Comparison of ENCODE assay signal across 27 mouse cellular contexts in the genomic region with DNA sequence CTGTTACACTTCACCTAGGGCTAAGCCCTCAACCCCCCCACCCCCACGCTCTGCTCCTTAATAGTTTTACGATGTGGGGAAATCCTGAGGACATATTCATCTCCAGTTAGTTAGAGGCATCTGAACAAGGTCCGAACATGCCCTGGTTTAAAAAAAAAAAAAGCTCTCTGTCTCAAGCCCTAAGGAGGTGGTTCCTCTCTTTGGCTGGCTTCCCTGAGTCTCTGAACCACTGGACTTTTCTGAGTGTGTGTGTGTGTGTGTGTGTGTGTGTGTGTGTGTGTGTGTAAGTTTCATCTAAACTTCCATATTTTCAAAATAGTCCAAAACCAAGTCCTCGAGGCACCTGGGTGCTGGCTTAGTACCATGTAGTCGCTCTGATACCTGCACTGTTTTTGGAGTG.
DNase-seq lines count a peak whose midpoint lies in the region; ATAC-seq and TF ChIP-seq lines count a peak whose summit lies in the region.
"Had no signal": no experiment of that assay in that cellular context is flagged by ENCODE, and none has a peak within 500 bp of the region (broad histone marks: within the 10 kb centered on the region; RNA-seq: fewer than 3 reads in every experiment).

No protein-coding gene starts in this region.

- 76% methylated on average over 5 of the region's 5 CpGs for WGBS in kidney, embryonic 14.5 days

- no peak overlapping the region for H3K27ac ChIP-seq in kidney, embryonic 14.5 days (ENCODE audit: low read depth, low read length)
- no peak overlapping the region for H3K27ac ChIP-seq in layer of hippocampus, adult 2 months
- H3K27ac ChIP-seq in left cerebral cortex, adult 2 months = no peak overlapping the region
- H3K27ac ChIP-seq: forebrain, embryonic 13.5 days; gastrocnemius, adult 2 months; heart, adult 2 months; hindbrain, embryonic 14.5 days; kidney, postnatal 0 days; liver, embryonic 14.5 days; lung, embryonic 15.5 days; stomach, embryonic 15.5 days had no signal

- DNase-seq in kidney, adult 8-10 months = peak; percentile 55 to 70
- peak; percentile 73 for DNase-seq in adipocyte (ENCODE audit: low spot score)
- peak; percentile 58 for DNase-seq in kidney, postnatal 10 days
- no peak for DNase-seq in layer of hippocampus, adult 2 months (ENCODE audit: low spot score in 2 of 2)
- DNase-seq in embryo, embryonic 9.5 days (ENCODE audit: extremely low spot score) = no peak
- no peak for DNase-seq in left cerebral cortex, adult 2 months (ENCODE audit: extremely low spot score in 1 of 2, low spot score in 2 of 2)
- DNase-seq: adrenal gland, postnatal 14 days; B cell, adult 2 months; cerebellum, adult 11-12 months; cerebellum, adult 9-11 months; gastrocnemius, adult 2 months; gastrocnemius, postnatal 36 days; heart, adult 2 months; liver; lung, postnatal 36 days; thymus, postnatal 14 days had no signal

- no peak for TF ChIP-seq CTCF in layer of hippocampus, adult 2 months (conservative IDR thresholded peaks at IDR 0.05)
- no peak for TF ChIP-seq CTCF in left cerebral cortex, adult 2 months (IDR thresholded peaks at IDR 0.05)

- H3K9me3 ChIP-seq in kidney, embryonic 14.5 days (ENCODE audit: control insufficient read depth, low read length) = no peaks in the 10 kb centered on the region
- H3K9me3 ChIP-seq: forebrain, embryonic 13.5 days; heart, embryonic 12.5 days; lung, embryonic 15.5 days; stomach, embryonic 15.5 days had no signal

- no peaks in the 10 kb centered on the region for H3K36me3 ChIP-seq in kidney, embryonic 14.5 days (ENCODE audit: control insufficient read depth, insufficient read depth, low read length)
- H3K36me3 ChIP-seq: heart, embryonic 12.5 days; lung, embryonic 15.5 days; stomach, embryonic 15.5 days had no signal

- intact Hi-C loops in left cerebral cortex, adult 2 months (cut with DNase I) = no loop called here

- no peak overlapping the region for H3K4me3 ChIP-seq in kidney, embryonic 14.5 days (ENCODE audit: low read length)
- H3K4me3 ChIP-seq in layer of hippocampus, adult 2 months = no peak overlapping the region
- H3K4me3 ChIP-seq in left cerebral cortex, adult 2 months = no peak overlapping the region
- H3K4me3 ChIP-seq: forebrain, embryonic 13.5 days; gastrocnemius, adult 2 months; heart, adult 2 months; heart, embryonic 12.5 days; lung, embryonic 15.5 days; stomach, embryonic 15.5 days had no signal

- ATAC-seq in kidney, embryonic 14.5 days (ENCODE audit: low FRiP score, low TSS enrichment) = no peak
- ATAC-seq: forebrain, embryonic 13.5 days; inflammation-experienced regulatory T-cells, adult 6 months; midbrain, embryonic 16.5 days had no signal

- no peaks in the 10 kb centered on the region for H3K27me3 ChIP-seq in kidney, embryonic 14.5 days (ENCODE audit: control insufficient read depth, insufficient read depth, low read length)
- H3K27me3 ChIP-seq: forebrain, embryonic 13.5 days; heart, embryonic 12.5 days; lung, embryonic 15.5 days; stomach, embryonic 15.5 days had no signal

- H3K4me1 ChIP-seq in kidney, embryonic 14.5 days (ENCODE audit: control insufficient read depth, insufficient read depth, low read length) = no peaks in the 10 kb centered on the region
- H3K4me1 ChIP-seq: lung, embryonic 15.5 days; stomach, embryonic 15.5 days had no signal

- no peak overlapping the region for H3K4me2 ChIP-seq in kidney, embryonic 14.5 days (replicated peaks; ENCODE audit: low read depth, low read length)
- H3K4me2 ChIP-seq: forebrain, embryonic 13.5 days; heart, embryonic 12.5 days; hindbrain, embryonic 14.5 days; lung, embryonic 15.5 days; midbrain, embryonic 11.5 days; stomach, embryonic 15.5 days had no signal

- H3K9ac ChIP-seq in kidney, embryonic 14.5 days (ENCODE audit: low read depth, low read length) = no peak overlapping the region
- H3K9ac ChIP-seq: forebrain, embryonic 13.5 days; heart, embryonic 12.5 days; hindbrain, embryonic 14.5 days; liver, embryonic 14.5 days; lung, embryonic 15.5 days; stomach, embryonic 15.5 days had no signal

Comparison
In these comparisons a context has a peak if more than half of its experiments do, and no peak if none do; other contexts are left out.
1. DNase-seq: peak in kidney, adult 8-10 months (2 of 2), adipocyte (single experiment) and kidney, postnatal 10 days (single experiment); none in layer of hippocampus, adult 2 months (0 of 2), embryo, embryonic 9.5 days (single experiment) and left cerebral cortex, adult 2 months (0 of 2).